Mouse (Mus musculus): Measurements from ENCODE around the gene Tnxb. TPM values are rescaled to one million over a fixed set of nuclear protein-coding genes. Genes with fewer than 3 reads are reported as not detected.

Gene Tnxb
- polyA plus RNA-seq (2014; fragmentation: Nextera tagmentation; extraction: Ambion mirVana): 0.24 and 0.27 TPM in 2 replicates

DNA sequence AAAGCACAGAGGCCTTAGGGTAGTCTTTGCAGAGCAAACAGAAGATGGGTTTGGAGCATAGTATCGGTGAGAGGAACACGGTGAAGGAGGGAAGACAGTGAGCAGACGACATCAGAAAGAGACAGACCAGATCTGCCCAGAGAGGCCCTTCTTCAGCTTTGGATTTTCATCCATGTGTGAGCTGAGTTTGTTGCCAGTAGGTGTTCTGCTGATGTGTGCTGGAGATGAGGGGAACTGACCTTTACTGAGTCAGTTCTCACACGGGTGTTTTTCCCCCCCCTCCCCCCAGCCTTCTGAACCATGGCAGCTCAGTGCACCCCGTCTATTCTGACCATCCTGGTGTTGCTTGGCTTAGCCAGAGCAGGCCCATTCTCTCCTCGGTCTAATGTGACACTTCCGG is at the start of gene Tnxb:
Tnxb (plus strand) TSS at position 301 of the 400 bp plus-strand sequence.
- peaks cover 62% of the 10 kb centered on the region for H3K27me3 ChIP-seq (ENCODE audit: control insufficient read depth, insufficient read depth, low read length)
- H3K4me3 ChIP-seq (ENCODE audit: low read depth, low read length): peak within 1 kb of the TSS; percentile 41
- no peaks in the 10 kb centered on the region for H3K9me3 ChIP-seq (replicated peaks; ENCODE audit: control insufficient read depth, low read length)
- ATAC-seq (replicated peaks; ENCODE audit: insufficient number of reproducible peaks, low FRiP score, low TSS enrichment): no peak
- no peak within 1 kb of the TSS for H3K27ac ChIP-seq (ENCODE audit: low read depth, low read length)
- H3K36me3 ChIP-seq (ENCODE audit: control insufficient read depth, insufficient read depth, low read length): no peaks in the 10 kb centered on the region
- H3K4me1 ChIP-seq (ENCODE audit: control insufficient read depth, insufficient read depth, low read length): peaks cover 12% of the 10 kb centered on the region
- peak within 1 kb of the TSS; percentile 74 for H3K4me2 ChIP-seq
- 0 out of 2 replicates have a peak within 1 kb of the TSS, but pooled peaks have one; percentile 46 for H3K9ac ChIP-seq (ENCODE audit: low read depth, low read length)
- WGBS (ENCODE audit: insufficient replicate concordance): 53% methylated on average over 7 of the region's 7 CpGs

GRCm38 (mm10) chr17:34621006-34621405 is 49.3 kb upstream of the Tnxb start:
- Histone ChIP-seq H3K27me3 (ENCODE audit: control insufficient read depth, insufficient read depth, low read length) (no peaks in the 10 kb centered on the region), H3K4me1 (ENCODE audit: control insufficient read depth, insufficient read depth, low read length) (peaks cover under 1% of the 10 kb centered on the region; the same call in 1 of the 2 replicates), H3K4me3 (ENCODE audit: low read depth, low read length) (no peak overlapping the region), H3K9me3 (replicated peaks; ENCODE audit: control insufficient read depth, low read length) (no peaks in the 10 kb centered on the region), H3K27ac (ENCODE audit: low read depth, low read length) (no peak overlapping the region), H3K9ac (ENCODE audit: low read depth, low read length) (no peak overlapping the region), H3K36me3 (ENCODE audit: control insufficient read depth, insufficient read depth, low read length) (peaks cover 8% of the 10 kb centered on the region), H3K4me2 (no peak overlapping the region)
- WGBS (ENCODE audit: insufficient replicate concordance): 89% methylated on average over 8 of the region's 8 CpGs
- no peak for ATAC-seq (replicated peaks; ENCODE audit: insufficient number of reproducible peaks, low FRiP score, low TSS enrichment)

- Histone ChIP-seq H3K9ac (ENCODE audit: low read depth, low read length) (no peak overlapping the region), H3K27me3 (ENCODE audit: control insufficient read depth, insufficient read depth, low read length) (no peaks in the 10 kb centered on the region), H3K36me3 (ENCODE audit: control insufficient read depth, insufficient read depth, low read length) (peaks cover 8% of the 10 kb centered on the region), H3K4me1 (ENCODE audit: control insufficient read depth, insufficient read depth, low read length) (peaks cover 10% of the 10 kb centered on the region), H3K9me3 (replicated peaks; ENCODE audit: control insufficient read depth, low read length) (no peaks in the 10 kb centered on the region), H3K4me3 (ENCODE audit: low read depth, low read length) (no peak overlapping the region), H3K4me2 (no peak overlapping the region), H3K27ac (ENCODE audit: low read depth, low read length) (no peak overlapping the region)
- 83% methylated on average over 9 of the region's 9 CpGs for WGBS (ENCODE audit: insufficient replicate concordance)
- no peak for ATAC-seq (replicated peaks; ENCODE audit: insufficient number of reproducible peaks, low FRiP score, low TSS enrichment)
Measured at GRCm38 (mm10) chr17:34623161-34623560, 47.2 kb upstream of the Tnxb start.

DNA sequence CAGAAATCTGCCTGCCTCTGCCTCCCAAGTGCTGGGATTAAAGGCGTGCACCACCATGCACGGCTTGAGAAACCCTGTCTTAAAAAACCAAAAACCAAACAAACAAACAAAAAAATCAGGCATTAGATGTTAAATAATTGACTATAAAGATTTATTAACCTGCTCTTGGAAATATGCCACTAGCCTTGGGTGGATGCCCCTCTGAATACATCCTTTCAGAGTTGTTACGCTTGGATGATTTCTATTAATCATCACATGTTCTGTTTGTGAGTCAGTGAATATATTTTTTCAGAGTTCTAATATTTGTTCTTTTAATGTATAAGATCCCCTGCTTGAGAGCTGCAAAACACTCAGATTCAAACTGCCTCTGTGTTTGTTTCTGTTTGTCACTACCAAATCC is 45.4 kb upstream of the Tnxb start:
- 92% methylated on average over 3 of the region's 3 CpGs for WGBS (ENCODE audit: insufficient replicate concordance)
- ATAC-seq (replicated peaks; ENCODE audit: insufficient number of reproducible peaks, low FRiP score, low TSS enrichment): no peak

GRCm38 (mm10) chr17:34626062-34626772 is 44.1 kb upstream of the Tnxb start:
- 44% methylated on average over 16 of the region's 16 CpGs for WGBS (ENCODE audit: insufficient replicate concordance)
- Histone ChIP-seq H3K36me3 (ENCODE audit: control insufficient read depth, insufficient read depth, low read length) (peaks cover 5% of the 10 kb centered on the region), H3K27ac (ENCODE audit: low read depth, low read length) (0 out of 2 replicates have a peak overlapping the region, but pooled peaks have one; percentile 76), H3K4me2 (peak overlapping the region; percentile 90), H3K4me1 (ENCODE audit: control insufficient read depth, insufficient read depth, low read length) (peaks cover 27% of the 10 kb centered on the region), H3K9me3 (replicated peaks; ENCODE audit: control insufficient read depth, low read length) (no peaks in the 10 kb centered on the region), H3K27me3 (ENCODE audit: control insufficient read depth, insufficient read depth, low read length) (peaks cover 24% of the 10 kb centered on the region), H3K4me3 (ENCODE audit: low read depth, low read length) (peak overlapping the region; percentile 80), H3K9ac (ENCODE audit: low read depth, low read length) (peak overlapping the region; percentile 85)
- ATAC-seq (replicated peaks; ENCODE audit: insufficient number of reproducible peaks, low FRiP score, low TSS enrichment): no peak

More for the DNA sequence above, 45.4 kb upstream of the Tnxb start:
- Histone ChIP-seq H3K9ac (ENCODE audit: low read depth, low read length) (no peak overlapping the region), H3K4me2 (no peak overlapping the region), H3K4me3 (ENCODE audit: low read depth, low read length) (no peak overlapping the region), H3K36me3 (ENCODE audit: control insufficient read depth, insufficient read depth, low read length) (peaks cover 5% of the 10 kb centered on the region), H3K27me3 (ENCODE audit: control insufficient read depth, insufficient read depth, low read length) (peaks cover 12% of the 10 kb centered on the region), H3K27ac (ENCODE audit: low read depth, low read length) (no peak overlapping the region), H3K9me3 (replicated peaks; ENCODE audit: control insufficient read depth, low read length) (no peaks in the 10 kb centered on the region), H3K4me1 (ENCODE audit: control insufficient read depth, insufficient read depth, low read length) (peaks cover 23% of the 10 kb centered on the region)

DNA sequence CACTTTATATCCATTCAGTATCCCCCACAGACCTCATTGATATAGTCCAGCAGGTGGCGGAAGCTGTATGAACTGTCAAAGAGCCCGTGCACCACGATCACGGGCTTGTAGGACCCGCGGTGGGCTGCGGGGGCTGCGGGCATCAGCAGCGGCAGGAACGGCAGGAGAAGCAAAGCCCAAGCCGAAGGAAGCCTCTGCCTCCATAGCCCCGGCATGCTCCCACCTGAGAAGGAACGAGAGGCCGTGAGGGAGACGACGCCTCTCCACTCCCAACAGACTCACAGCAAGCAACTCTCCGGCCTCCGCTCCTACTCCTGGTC is 43.6 kb upstream of the Tnxb start:
- Histone ChIP-seq H3K27ac (ENCODE audit: low read depth, low read length) (peak overlapping the region; percentile 76; the same call in 1 of the 2 replicates), H3K4me2 (peak overlapping the region; percentile 90), H3K4me1 (ENCODE audit: control insufficient read depth, insufficient read depth, low read length) (peaks cover 29% of the 10 kb centered on the region), H3K4me3 (ENCODE audit: low read depth, low read length) (peak overlapping the region; percentile 80), H3K9ac (ENCODE audit: low read depth, low read length) (peak overlapping the region; percentile 85), H3K36me3 (ENCODE audit: control insufficient read depth, insufficient read depth, low read length) (peaks cover 5% of the 10 kb centered on the region), H3K9me3 (replicated peaks; ENCODE audit: control insufficient read depth, low read length) (no peaks in the 10 kb centered on the region), H3K27me3 (ENCODE audit: control insufficient read depth, insufficient read depth, low read length) (peaks cover 29% of the 10 kb centered on the region)
- ATAC-seq (replicated peaks; ENCODE audit: insufficient number of reproducible peaks, low FRiP score, low TSS enrichment): peak; percentile 17; the same call in 1 of the 2 replicates
- 0% methylated on average over 18 of the region's 18 CpGs for WGBS (ENCODE audit: insufficient replicate concordance)

DNA sequence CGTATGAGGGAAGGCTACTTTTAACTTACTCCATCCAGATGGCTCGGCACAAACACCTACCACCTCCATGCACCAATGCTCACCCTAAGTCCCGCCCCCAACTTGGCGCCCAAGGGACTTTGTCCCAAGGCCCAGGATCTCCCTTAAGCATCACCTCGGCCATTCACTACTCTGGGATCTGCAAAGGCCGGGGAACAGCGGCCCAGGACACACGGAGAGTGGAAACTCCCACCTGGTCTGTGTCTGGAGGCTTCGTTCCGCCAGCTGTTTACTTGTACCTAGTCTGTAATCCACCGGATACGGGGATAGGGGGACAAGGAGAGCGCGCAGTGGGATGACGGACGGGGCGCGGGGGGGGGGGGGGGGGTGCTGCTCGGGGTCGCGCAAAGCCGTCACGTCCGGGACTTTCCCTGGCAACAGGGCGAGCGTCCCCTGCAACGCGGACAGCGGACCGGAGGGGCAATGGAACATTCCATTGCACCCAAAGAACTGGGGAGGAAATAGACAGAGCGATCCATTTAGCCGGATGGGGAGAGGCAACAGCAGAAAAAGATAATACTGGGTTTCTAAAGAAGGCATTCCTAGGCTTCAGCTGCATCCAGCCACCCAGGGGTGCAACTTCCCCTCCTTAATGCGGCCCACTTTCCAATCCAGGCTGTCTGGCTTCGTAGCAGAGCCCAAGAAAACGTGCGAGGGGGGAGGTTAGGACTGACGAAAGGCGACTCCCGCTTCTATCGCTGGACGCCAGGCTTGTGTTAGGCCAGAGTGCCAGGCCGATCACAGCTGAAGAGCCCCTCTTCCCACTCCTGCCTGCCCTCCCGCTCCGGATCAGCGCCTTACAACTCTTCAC is 43.0 kb upstream of the Tnxb start:
- Histone ChIP-seq H3K4me1 (ENCODE audit: control insufficient read depth, insufficient read depth, low read length) (peaks cover 32% of the 10 kb centered on the region), H3K4me3 (ENCODE audit: low read depth, low read length) (peak overlapping the region; percentile 80), H3K4me2 (peak overlapping the region; percentile 90), H3K9ac (ENCODE audit: low read depth, low read length) (peak overlapping the region; percentile 85), H3K27ac (ENCODE audit: low read depth, low read length) (peak overlapping the region; percentile 93), H3K27me3 (ENCODE audit: control insufficient read depth, insufficient read depth, low read length) (peaks cover 35% of the 10 kb centered on the region), H3K9me3 (replicated peaks; ENCODE audit: control insufficient read depth, low read length) (no peaks in the 10 kb centered on the region), H3K36me3 (ENCODE audit: control insufficient read depth, insufficient read depth, low read length) (peaks cover 2% of the 10 kb centered on the region)
- WGBS (ENCODE audit: insufficient replicate concordance): under 1% methylated on average over 37 of the region's 45 CpGs
- ATAC-seq (replicated peaks; ENCODE audit: insufficient number of reproducible peaks, low FRiP score, low TSS enrichment): peak; percentile 69

DNA sequence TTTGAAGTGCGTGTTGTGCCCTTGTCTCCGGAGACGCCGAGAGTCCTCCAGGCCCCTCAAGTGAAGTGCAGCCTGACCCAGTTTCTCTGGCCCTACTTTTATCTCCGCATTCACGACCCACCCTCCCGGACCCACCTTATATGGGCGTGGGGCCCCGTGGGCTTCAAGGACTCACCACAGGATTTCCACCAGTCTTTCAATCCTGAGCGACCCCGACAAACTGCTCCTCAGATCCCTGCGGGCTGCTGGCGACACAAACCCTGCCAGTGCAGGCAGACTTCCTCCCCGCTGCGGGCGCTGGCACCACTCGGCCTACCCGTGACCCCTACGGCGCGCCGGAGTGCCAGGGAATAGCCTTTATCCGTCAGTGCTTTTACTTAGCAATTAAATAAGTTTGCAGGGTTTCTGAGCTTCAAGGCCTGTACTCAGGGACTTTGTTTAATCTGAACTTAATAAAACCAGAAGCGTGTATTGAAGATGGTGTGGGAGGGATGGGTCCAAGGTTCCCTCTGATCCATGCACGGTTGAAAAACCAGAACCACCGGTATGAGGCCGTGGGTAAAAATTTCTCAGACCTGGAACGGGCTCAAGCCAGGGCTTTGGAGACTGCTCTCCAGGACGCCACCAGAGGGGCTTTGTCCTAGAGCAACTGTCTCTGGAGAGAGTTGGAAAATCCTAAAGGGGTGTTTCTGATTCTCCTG is 42.2 kb upstream of the Tnxb start, which contains the start of gene Ppt2:
Ppt2 (minus strand) TSS at position 568 of the 701 bp plus-strand sequence.
- Histone ChIP-seq H3K4me2 (peak within 1 kb of the TSS; percentile 90), H3K9me3 (replicated peaks; ENCODE audit: control insufficient read depth, low read length) (no peaks in the 10 kb centered on the region), H3K27me3 (ENCODE audit: control insufficient read depth, insufficient read depth, low read length) (peaks cover 42% of the 10 kb centered on the region), H3K36me3 (ENCODE audit: control insufficient read depth, insufficient read depth, low read length) (no peaks in the 10 kb centered on the region), H3K4me1 (ENCODE audit: control insufficient read depth, insufficient read depth, low read length) (peaks cover 32% of the 10 kb centered on the region), H3K9ac (ENCODE audit: low read depth, low read length) (peak within 1 kb of the TSS; percentile 85), H3K4me3 (ENCODE audit: low read depth, low read length) (peak within 1 kb of the TSS; percentile 80), H3K27ac (ENCODE audit: low read depth, low read length) (peak within 1 kb of the TSS; percentile 93)
- 4% methylated on average over 29 of the region's 29 CpGs for WGBS (ENCODE audit: insufficient replicate concordance)
- ATAC-seq (replicated peaks; ENCODE audit: insufficient number of reproducible peaks, low FRiP score, low TSS enrichment): no peak; the same call in 1 of the 2 replicates

Data from heart, embryonic 11.5 days (tissue).